Mouse (Mus musculus): ENCODE results near the gene Acot7. TPM values are rescaled to one million over a fixed set of nuclear protein-coding genes. Genes with fewer than 3 reads are reported as not detected.

Gene Acot7
- polyA plus RNA-seq, 1 experiment: 523 TPM

DNA sequence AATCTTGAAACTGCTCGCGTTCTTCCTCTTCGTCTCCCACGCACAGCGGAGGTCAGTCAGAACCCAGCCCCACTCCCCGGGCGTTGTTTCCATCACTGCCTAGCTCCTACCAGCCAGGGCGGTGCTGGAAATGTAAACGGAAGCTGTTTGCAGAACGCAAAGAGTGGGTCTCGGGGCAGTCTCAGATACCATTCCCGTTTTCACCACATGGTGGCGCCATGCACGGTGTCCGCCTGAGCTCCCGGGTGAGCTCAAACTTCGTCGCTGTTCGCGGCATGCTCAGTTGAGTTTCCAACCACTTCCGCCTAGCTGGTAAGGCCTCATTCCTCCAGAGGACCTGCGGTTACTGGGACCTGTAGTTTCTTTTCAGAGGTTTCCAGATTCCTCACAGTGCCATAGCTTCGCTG lies 24.2 kb upstream of the Acot7 start:
- 4% methylated on average over 23 of the region's 23 CpGs for WGBS
- no peak overlapping the region for H3K4me3 ChIP-seq (replicated peaks; ENCODE audit: insufficient read depth, low read depth, low read length)

GRCm38 (mm10) chr4:152155019-152155418 lies 22.9 kb upstream of the Acot7 start:
- DNase-seq: no peak
- Histone ChIP-seq H3K27ac (ENCODE audit: insufficient read depth, low read length) (no peak overlapping the region), H3K27me3 (ENCODE audit: control insufficient read depth, insufficient read depth, low read length) (peaks cover 4% of the 10 kb centered on the region; the same call in 1 of the 2 replicates), H3K4me3 (replicated peaks; ENCODE audit: insufficient read depth, low read depth, low read length) (no peak overlapping the region), H3K4me1 (ENCODE audit: control insufficient read depth, insufficient read depth, low read length) (no peaks in the 10 kb centered on the region)
- WGBS: 82% methylated on average over 4 of the region's 4 CpGs
- no peak for TF ChIP-seq CTCF (IDR thresholded peaks at IDR 0.05; ENCODE audit: borderline replicate concordance, insufficient read depth, low read depth, low read length)
- no peak for TF ChIP-seq POLR2A (IDR thresholded peaks at IDR 0.05; ENCODE audit: borderline replicate concordance, insufficient read depth, low read length)

More for the DNA sequence above, 24.2 kb upstream of the Acot7 start:
- peaks cover 4% of the 10 kb centered on the region; the same call in 1 of the 2 replicates for H3K27me3 ChIP-seq (ENCODE audit: control insufficient read depth, insufficient read depth, low read length)
- H3K4me1 ChIP-seq (ENCODE audit: control insufficient read depth, insufficient read depth, low read length): no peaks in the 10 kb centered on the region
- TF ChIP-seq POLR2A (IDR thresholded peaks at IDR 0.05; ENCODE audit: borderline replicate concordance, insufficient read depth, low read length) (no peak), CTCF (IDR thresholded peaks at IDR 0.05; ENCODE audit: borderline replicate concordance, insufficient read depth, low read depth, low read length) (peak; percentile 78; the same call in 1 of the 2 replicates)
- peak; percentile 35 to 67 for DNase-seq
- H3K27ac ChIP-seq (ENCODE audit: insufficient read depth, low read length): no peak overlapping the region

- no peak overlapping the region for H3K27ac ChIP-seq (ENCODE audit: insufficient read depth, low read length)
- 17% methylated on average over 21 of the region's 21 CpGs for WGBS
- H3K4me3 ChIP-seq (replicated peaks; ENCODE audit: insufficient read depth, low read depth, low read length): no peak overlapping the region
- DNase-seq: peak in 1 of 2 experiments; percentile 48
- TF ChIP-seq POLR2A (IDR thresholded peaks at IDR 0.05; ENCODE audit: borderline replicate concordance, insufficient read depth, low read length) (no peak), CTCF (IDR thresholded peaks at IDR 0.05; ENCODE audit: borderline replicate concordance, insufficient read depth, low read depth, low read length) (peak; percentile 65)
- H3K27me3 ChIP-seq (ENCODE audit: control insufficient read depth, insufficient read depth, low read length): peaks cover 3% of the 10 kb centered on the region; the same call in 1 of the 2 replicates
- H3K4me1 ChIP-seq (ENCODE audit: control insufficient read depth, insufficient read depth, low read length): no peaks in the 10 kb centered on the region
Measured at GRCm38 (mm10) chr4:152157779-152158584, 20.0 kb upstream of the Acot7 start.

GRCm38 (mm10) chr4:152158585-152159284 lies 19.2 kb upstream of the Acot7 start, which contains the start of gene Hes2:
TSS of gene Hes2 (plus strand) at chr4:152158867.
- 3% methylated on average over 35 of the region's 35 CpGs for WGBS
- Histone ChIP-seq H3K27ac (ENCODE audit: insufficient read depth, low read length) (no peak within 1 kb of the TSS), H3K4me3 (replicated peaks; ENCODE audit: insufficient read depth, low read depth, low read length) (no peak within 1 kb of the TSS), H3K4me1 (ENCODE audit: control insufficient read depth, insufficient read depth, low read length) (no peaks in the 10 kb centered on the region), H3K27me3 (ENCODE audit: control insufficient read depth, insufficient read depth, low read length) (peaks cover 3% of the 10 kb centered on the region; the same call in 1 of the 2 replicates)
- no peak for TF ChIP-seq POLR2A (IDR thresholded peaks at IDR 0.05; ENCODE audit: borderline replicate concordance, insufficient read depth, low read length)
- no peak for TF ChIP-seq CTCF (IDR thresholded peaks at IDR 0.05; ENCODE audit: borderline replicate concordance, insufficient read depth, low read depth, low read length)
- DNase-seq: no peak

- TF ChIP-seq CTCF (IDR thresholded peaks at IDR 0.05; ENCODE audit: borderline replicate concordance, insufficient read depth, low read depth, low read length): no peak
- TF ChIP-seq POLR2A (IDR thresholded peaks at IDR 0.05; ENCODE audit: borderline replicate concordance, insufficient read depth, low read length): no peak
- Histone ChIP-seq H3K4me3 (replicated peaks; ENCODE audit: insufficient read depth, low read depth, low read length) (no peak overlapping the region), H3K4me1 (ENCODE audit: control insufficient read depth, insufficient read depth, low read length) (no peaks in the 10 kb centered on the region), H3K27me3 (ENCODE audit: control insufficient read depth, insufficient read depth, low read length) (peaks cover 3% of the 10 kb centered on the region; the same call in 1 of the 2 replicates), H3K27ac (ENCODE audit: insufficient read depth, low read length) (no peak overlapping the region)
- no peak for DNase-seq
- 2% methylated on average over 19 of the region's 19 CpGs for WGBS
Measured at GRCm38 (mm10) chr4:152159285-152159678, 18.7 kb upstream of the Acot7 start.

DNA sequence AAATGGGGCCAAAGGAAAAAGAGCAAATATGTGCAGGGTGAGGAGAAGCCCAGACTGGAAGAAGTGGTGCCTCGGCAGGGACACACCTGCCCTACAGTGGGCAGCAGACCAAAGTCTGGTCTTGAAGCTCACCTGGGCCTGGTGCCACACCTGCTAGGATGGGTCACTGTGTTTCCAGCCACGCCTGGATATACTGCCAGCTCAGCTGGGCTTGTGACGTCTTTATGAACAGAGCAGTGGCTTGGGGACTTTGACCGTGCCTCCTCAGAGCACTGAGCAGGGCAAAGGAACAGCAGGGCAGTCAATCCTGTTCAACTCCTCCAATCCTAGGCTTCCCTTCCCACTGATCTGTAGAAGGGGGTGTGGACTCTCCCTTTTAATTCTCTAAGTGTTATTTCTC lies 17.2 kb upstream of the Acot7 start:
- Histone ChIP-seq H3K4me1 (ENCODE audit: control insufficient read depth, insufficient read depth, low read length) (no peaks in the 10 kb centered on the region), H3K27ac (ENCODE audit: insufficient read depth, low read length) (no peak overlapping the region), H3K4me3 (replicated peaks; ENCODE audit: insufficient read depth, low read depth, low read length) (no peak overlapping the region), H3K27me3 (ENCODE audit: control insufficient read depth, insufficient read depth, low read length) (peaks cover 3% of the 10 kb centered on the region; the same call in 1 of the 2 replicates)
- DNase-seq: no peak
- no peak for TF ChIP-seq CTCF (IDR thresholded peaks at IDR 0.05; ENCODE audit: borderline replicate concordance, insufficient read depth, low read depth, low read length)
- TF ChIP-seq POLR2A (IDR thresholded peaks at IDR 0.05; ENCODE audit: borderline replicate concordance, insufficient read depth, low read length): no peak
- WGBS: 51% methylated on average over 4 of the region's 4 CpGs

DNA sequence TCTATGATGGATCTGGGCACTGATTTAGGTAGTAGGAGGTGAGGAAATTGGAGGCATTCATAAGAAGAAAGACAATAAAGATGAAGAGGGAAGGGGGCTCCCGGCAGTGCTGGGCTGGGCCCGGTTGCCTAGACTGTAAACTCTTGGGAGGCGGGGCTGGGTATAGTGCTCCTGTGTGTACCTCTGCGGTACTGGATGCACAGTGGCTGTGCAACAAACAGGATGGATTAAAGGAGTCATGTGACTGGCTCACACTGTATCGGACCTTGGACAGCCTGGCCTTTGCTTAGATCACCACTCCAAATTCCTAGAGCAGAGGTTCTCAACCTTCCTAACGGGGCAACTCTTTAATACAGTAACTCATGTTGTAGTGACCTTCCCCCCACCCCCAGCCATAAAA lies 16.3 kb upstream of the Acot7 start:
- no peak for DNase-seq
- WGBS: 80% methylated on average over 6 of the region's 6 CpGs
- Histone ChIP-seq H3K4me1 (ENCODE audit: control insufficient read depth, insufficient read depth, low read length) (no peaks in the 10 kb centered on the region), H3K4me3 (replicated peaks; ENCODE audit: insufficient read depth, low read depth, low read length) (no peak overlapping the region), H3K27me3 (ENCODE audit: control insufficient read depth, insufficient read depth, low read length) (peaks cover 3% of the 10 kb centered on the region; the same call in 1 of the 2 replicates), H3K27ac (ENCODE audit: insufficient read depth, low read length) (no peak overlapping the region)
- TF ChIP-seq CTCF (IDR thresholded peaks at IDR 0.05; ENCODE audit: borderline replicate concordance, insufficient read depth, low read depth, low read length) (no peak), POLR2A (IDR thresholded peaks at IDR 0.05; ENCODE audit: borderline replicate concordance, insufficient read depth, low read length) (no peak)
